Mouse (Mus musculus): ENCODE results near the gene Trpv4. TPM values are rescaled to one million over a fixed set of nuclear protein-coding genes. Genes with fewer than 3 reads are reported as not detected.
A peak's percentile ranks its signal among the peaks of the same experiment; 100 is the strongest.

Gene Trpv4
- total RNA-seq, 2 experiments from 2014 or later = 2.4 to 8.0 TPM

DNA sequence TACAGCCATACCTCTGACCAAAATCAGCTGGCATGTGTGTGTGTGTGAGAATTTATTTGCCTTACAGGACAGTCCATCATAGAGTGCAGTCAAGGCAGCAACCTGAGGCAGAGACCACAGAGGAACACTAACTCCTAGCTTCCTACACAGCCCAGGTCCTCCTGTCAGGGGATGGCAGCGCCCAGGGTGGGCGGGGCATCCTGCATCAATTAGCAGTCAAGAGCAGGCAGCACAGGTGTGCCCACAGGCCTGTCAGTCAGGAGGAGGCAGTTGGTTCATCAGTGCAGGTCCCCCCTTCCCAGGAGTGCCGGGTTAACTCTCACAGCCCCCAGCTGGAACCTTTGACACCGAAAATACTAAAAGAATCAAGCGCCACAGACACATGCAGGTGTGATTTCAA, 10.8 kb upstream of the Trpv4 start:
- no peak for DNase-seq (ENCODE audit: low spot score in 2 of 2)

DNA sequence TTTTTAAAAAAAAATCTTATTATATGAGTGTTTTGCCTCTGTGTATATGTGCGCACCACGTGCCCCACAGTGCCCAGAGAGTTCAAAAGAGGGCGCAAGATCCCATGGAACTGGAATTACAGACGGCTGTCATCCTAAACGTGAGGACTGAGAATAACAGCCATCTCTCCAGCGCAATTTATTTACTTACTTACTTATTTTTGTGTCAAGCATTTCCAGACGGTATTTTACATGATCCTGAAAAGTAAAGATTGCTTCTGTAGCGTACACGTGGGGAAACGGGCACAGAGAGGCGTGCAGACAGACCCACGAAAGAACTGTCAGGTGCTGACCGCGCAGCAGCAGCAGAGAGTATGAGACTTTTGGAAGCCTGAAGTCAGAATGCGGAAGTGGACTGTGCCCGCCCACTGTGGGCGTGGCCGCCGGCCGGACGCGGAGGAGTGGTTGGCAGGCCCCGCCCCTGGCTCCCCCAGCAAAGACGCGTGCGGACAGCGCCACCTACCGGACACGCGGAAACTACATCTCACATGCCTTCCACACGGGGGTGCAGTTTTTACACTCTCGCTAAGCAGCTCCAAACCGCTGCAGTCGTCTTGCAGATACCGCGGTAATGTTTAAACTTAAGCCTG, 9.1 kb upstream of the Trpv4 start:
- DNase-seq (ENCODE audit: low spot score in 2 of 2) = peak; percentile 99 to 100

DNA sequence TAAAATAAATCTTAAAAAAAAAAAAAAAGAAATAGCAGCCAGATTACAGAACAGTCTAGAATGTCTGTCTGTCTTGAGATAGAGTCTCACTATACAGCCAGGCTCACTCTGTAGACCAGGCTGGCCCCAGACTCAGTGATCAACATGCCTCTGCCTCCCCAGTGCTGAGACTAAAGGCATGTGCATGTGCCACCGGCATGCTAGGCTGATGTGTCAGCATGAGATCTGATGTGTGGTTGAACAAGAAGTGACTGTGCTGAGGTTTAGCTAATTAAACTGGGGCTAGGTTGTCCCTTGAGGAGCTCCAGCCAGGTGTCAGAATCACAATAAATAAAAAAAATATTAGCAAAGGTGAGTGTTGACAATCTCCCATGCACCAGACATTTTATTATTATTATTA, 8.4 kb upstream of the Trpv4 start:
- no peak for DNase-seq (ENCODE audit: low spot score in 2 of 2)

DNA sequence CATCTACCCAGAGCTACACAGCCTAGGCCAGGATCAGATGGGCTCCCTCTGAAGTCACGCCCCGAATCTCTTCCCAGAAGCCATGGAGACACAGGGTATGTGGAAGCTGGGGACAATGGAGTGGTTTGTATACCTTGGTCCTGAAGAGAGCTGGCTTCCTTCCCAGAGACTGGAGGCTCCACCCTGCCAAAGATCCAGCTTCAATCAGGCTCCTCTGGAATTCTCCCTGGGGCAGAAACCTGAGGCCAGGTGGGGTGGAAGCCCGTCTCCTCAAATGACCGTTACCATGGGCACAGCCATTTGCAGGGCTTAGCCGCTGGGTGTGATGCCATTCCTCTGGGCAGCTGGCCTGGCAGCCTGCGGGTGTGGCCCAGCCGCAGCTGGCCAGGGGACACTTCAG, 6.5 kb upstream of the Trpv4 start:
- DNase-seq (ENCODE audit: low spot score in 2 of 2) = no peak

DNA sequence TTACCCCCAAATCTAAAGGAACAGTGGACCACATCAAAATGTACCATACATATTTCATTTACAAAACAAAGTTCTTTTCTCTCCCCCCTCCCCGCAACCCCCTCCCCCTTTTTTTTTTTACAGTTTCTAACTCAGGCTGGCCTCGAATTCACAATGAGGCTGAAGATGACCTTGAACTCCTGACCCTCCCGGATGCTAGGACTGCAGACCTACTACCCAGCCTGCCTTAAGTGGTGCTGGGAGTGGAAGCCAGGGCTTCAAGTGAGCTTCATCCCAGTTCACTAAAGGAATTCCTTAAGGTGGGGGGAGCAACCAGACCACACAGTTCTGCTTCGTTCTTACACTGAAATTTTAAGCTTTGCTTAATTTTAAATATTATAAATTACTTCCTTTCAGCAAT, 5.9 kb upstream of the Trpv4 start:
- no peak for DNase-seq (ENCODE audit: low spot score in 2 of 2)

DNA sequence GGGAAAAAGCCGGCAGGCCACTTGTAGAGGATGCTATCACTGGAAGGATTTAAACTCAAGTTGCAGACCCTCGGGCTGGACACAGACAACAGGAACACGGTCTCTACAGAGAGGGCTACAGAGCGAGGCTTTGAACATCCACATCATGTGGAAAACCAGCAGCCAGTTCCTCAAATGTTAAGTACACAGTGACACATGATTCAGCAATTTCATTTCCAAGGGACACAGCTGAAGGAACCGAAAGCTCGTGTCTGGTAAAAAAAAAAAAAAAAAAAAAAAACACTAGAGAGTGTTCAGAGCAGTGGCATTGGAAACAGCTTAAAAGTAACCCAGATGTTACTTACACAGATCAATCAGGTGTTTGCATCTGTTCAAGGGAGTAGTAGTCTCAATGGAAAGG, 2.8 kb upstream of the Trpv4 start:
- no peak for DNase-seq (ENCODE audit: low spot score in 2 of 2)

DNA sequence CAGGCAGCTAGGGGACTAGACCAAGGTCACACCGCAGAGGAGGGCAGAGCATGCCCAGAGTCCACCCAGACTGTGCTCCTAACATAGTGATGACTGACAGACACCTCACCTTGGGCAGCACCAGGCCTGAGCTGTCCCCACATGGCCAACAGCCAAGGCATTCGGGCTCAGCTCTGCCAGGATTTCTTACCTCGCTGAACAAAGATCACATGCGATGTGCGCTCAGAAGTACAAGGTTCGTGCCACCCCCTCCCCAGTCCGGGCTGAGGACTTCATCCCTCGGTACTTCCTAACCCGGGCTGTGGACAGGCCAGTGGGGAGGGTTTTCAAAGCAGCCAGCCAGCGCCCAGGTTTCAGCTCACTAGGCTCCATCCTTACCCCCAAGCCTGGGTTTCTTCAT, 795 bp downstream of the Trpv4 start:
- DNase-seq (ENCODE audit: low spot score in 2 of 2) = no peak

DNA sequence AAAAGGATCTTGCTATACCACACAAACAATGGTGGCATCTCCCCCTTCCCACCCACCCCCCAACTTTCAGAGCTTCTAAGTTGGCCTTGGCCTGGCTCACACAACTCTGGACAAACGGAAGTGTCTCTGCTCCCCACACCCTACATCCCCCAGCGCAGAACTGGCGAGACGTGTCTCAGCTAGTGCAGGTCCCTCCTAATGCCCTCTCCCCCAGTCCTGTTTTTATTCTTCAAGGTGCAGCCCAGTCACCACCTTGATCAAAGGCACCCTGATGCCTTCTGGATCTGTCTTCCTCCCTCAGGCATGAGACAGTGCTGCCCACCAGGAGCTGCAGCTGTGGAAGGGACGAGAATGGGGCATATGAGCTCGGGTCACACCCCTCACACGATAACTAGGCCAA, 1.9 kb downstream of the Trpv4 start:
- no peak for DNase-seq (ENCODE audit: low spot score in 2 of 2)

DNA sequence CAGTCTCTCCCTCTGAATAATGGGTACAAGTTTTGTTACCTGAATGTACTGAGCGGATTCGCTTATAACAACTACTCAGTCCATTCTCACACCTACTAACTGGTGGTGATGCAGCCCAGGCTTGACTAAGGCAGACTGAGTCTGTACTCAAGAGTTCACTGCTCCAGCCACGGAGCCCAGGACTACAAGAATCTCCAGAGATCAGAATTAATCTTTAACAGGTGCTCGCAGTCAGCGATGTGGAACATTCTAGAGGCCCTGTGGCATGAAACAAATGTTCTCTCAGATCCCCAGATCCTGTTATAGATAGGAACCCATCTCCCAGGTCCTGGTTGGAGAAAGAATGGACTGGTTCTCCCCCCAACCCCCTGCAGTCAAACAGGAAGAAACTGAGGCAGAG, 2.5 kb downstream of the Trpv4 start:
- DNase-seq (ENCODE audit: low spot score in 2 of 2) = no peak

DNA sequence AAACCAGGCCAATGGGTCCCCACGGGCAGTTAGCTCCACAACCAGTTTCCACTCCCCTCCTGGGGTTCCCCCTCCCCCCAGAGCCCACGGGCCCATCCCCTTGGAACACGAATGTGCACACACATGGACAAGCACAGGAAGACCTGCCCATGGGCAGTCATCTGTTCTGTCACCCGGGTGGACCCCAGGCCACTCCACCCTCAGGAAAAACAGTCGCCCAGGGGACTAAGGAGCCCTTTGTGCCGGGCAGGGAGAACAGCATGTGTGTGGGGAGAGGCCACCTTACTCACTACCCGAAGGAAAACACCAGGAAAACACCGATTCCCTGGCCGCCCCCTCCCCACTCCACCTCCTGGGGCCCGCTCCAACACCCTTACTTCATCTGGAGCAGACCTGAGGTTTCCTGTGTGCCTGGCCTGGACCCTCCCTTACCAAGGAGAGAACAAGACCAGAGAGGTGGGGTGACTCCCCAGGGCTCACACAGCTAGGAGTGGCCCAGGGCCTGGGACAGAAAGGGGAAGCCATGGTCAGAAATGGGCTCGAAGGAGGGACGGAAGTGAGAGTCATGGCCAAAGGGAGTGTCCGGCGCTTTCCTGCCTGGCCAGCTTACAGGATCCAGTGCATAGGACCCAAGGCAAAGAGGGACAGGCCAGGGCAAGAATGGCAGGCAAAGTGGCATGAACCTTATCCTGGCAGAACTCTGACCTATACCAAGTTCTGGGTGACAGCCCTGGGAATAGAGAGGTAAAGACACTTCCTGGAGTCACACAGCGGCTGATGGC, 4.4 kb downstream of the Trpv4 start:
- DNase-seq (ENCODE audit: low spot score in 2 of 2) = no peak

DNA sequence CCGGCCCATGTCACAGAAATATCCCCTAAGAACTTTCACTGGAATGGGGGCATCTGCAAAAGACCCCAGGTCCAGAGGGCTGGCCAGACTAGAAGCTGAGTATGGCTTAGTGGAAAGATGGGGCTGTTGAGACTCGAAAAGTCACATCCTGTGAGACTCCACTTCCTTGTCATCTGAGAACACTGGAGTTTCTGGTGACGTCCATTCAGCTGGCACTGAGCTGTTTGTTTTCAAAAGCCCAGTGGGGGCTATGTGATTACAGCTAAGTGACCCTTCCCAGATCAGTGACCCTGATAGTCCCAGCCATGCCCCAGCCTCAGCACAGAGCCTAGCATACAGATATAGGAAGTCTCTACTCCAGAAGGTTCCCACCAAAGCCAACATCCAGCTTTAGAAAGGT, 6.8 kb downstream of the Trpv4 start:
- DNase-seq (ENCODE audit: low spot score in 2 of 2) = no peak

DNA sequence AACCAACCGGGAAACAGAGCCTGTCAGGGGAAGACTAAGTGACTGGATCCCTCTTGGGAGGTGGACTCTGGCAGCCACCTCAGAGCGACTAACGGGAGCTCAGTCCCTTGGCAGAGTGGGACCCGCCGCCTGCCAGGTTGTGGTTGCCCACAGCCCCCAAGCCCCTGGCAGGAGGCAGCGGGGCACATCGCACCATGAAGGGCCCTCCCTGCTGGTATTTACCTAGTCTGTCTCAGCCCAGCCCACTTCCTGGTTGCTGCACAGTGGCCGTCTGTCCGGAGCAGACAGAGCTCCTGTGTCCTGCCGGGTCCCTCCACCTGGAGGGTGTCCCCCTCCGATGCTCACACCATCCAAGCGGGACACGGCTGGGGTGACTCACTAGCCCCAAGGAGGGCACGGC, 7.2 kb downstream of the Trpv4 start:
- DNase-seq (ENCODE audit: low spot score in 2 of 2) = no peak

DNA sequence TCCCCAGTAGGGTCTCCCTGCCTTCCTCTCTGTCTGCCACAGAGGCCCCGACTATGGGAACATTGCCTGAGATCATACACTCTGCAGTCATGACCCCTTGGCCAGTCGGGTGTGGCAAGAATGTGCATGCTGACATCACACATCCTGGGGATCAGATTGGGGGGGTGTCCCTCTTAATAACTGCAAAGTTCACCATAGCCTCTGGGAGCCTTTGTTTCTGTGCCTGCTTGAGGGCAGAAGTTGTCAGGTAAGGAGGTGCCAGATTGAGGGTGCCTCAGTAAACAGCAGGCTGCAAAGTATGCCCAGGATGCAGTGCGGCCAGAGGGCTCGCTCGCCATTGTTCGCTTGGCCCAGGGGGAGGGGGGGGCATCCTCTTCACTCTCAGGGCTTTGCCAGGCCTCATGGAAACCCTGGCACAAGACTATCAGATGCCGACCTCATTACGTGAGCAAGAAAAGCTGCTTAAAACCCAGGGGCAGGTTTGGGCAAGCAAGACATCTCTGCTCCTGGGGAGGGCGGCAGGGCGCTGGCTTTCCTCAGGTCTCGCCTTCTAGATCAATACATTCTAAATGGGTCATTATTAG, 9.4 kb downstream of the Trpv4 start:
- no peak for DNase-seq (ENCODE audit: low spot score in 2 of 2)

DNA sequence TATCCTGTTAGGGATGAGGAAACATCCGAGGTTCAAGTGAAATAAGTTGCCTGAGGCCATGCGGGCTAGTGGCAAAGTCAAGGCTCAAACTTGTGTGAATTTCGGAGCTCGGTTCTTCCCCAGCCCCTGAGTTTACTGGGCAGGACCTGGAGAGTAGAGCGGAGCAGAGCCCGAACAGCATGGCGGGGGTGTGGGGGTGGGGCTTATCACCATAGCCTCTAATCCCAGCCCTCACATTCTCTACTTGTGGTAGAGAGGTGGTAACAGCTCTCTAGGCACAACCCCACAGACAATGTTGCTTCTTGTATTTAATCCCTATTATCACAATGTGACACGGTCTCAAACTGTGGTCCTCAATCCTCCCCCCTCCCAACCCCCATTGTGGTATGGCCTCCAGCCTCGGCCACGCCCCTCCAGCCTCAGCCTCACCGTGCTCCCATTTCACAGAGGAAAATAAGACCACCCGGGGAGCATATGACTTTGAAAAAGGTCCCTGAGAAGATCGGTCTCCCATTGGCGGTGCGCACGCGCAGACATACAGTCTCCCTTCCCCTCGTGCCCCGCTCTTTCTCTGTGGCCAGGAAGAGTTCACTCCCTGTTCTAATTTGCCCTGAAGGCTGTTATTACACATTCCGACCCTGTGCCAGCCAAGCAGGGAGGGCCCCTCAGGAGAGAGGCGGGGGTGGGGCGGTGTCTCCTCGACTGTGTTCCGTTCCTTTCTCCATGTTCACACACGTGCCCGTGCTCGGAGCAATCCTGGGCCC, 10.8 kb downstream of the Trpv4 start:
- no peak for DNase-seq (ENCODE audit: low spot score in 2 of 2)

DNA sequence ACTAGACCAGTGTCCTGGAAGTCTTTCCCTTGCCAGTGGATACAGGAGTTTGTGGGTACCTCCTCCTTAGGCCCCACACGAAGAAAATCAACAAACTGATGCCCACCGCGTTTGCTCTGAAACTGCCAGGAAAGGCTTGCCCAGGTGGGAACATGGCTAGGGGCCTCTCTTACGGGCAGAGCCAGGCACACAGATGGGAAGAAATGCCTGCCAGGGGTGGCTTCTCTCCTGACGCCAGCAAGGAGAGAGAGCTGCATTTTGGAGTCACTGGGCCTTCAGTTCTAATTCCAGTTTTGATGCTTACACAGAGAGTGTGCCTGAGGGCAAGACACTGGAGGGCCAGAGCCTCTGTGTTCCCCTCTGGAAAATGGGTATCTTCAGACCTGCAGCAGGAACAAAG, 12.3 kb downstream of the Trpv4 start:
- DNase-seq (ENCODE audit: low spot score in 2 of 2) = no peak

DNA sequence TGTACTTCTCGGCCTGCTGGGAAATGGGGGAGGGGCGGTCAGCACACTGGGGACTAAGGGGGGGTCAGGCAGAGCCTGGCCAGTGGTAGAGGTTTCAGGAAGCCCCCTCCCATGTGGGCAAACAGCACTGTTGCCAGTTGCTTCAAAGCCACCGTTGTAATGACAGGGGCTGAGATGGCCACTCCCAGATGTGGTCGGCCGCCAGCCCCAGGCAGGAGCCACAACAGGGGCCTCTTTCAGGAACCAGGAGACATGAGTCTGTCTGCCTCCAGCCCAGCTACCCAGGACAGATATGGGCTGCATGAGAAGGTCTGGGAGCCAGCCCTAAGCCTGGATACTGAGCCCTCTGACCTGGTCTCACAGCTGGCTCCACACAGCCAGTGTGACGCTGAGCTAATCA, 13.3 kb downstream of the Trpv4 start:
- no peak for DNase-seq (ENCODE audit: low spot score in 2 of 2)

DNA sequence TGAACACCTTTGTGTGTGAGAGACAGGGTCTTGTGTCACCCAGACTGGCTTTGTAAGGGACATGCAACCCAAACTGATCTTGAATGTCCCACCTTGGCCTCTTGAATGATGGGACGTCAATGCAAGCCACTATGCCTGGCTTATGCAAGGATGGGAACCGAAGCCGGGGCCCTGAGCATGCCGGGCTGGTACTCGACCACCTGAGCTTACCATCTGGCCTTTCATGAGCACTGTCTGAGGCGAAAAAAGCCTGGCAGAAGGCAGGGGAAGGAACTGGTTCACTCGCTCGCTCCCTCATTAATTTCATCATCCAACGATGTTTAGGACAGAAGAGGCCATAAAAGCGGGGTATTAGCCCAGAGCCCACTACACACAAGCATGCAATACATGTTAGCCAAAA, 17.4 kb downstream of the Trpv4 start:
- DNase-seq (ENCODE audit: low spot score in 2 of 2) = no peak

DNA sequence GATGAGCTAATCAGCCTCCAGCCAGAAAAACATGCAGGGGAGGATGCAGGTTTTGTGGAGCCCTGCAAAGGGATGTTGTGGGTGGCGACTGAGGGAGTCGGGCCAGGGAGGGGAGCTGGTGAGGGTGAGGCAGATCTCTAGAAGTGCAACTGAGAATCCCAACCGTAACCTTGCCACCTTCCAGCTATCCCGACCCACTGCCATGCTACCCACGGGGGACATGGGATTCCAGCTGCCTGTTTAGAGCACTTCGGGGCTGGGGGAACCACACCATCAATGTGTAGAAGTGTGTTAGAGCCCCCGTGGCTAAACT, 18.6 kb downstream of the Trpv4 start:
- DNase-seq (ENCODE audit: low spot score in 2 of 2) = no peak

DNA sequence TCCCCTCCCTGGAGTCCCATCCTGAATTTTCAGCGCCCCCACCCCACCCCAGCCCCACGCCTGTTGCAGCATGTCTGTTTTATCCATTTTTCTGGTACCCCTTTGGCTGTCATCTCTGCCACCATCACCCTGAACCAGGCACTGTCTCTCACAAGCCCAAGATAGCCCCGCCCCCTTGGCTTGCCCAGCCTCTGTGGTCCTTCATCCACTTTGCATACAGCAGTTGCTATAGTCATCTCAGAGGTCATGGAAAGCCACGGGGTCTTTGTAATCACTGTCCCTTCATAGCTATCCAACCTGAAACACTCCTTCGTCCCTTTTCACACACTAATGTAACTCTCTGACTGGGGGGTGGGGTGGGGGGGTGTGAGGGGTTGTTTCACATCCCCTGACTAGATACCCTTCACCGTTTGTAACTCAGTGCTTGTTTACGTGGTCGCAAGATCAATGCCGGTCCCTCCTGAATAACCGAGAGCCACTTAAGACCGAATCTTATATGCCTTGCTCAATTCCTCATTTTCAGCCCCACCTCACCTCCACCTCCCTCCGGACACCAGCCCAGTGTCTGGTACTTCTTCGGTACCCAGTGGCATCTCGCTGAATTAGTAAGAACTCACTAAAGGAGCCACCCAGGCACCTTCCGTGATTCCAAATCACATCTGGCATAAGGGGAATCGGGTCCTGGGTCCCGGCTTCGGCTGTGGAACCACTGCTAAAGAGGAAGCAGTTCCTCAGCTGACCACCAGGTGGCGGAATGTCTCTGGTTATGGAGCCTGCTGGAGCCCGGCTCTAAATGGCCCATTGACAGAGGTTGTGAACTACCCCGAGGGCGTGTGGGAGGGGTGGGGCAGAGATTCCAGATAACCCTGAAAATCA, 19.2 kb downstream of the Trpv4 start:
- DNase-seq (ENCODE audit: low spot score in 2 of 2) = peak; percentile 73 to 77

DNA sequence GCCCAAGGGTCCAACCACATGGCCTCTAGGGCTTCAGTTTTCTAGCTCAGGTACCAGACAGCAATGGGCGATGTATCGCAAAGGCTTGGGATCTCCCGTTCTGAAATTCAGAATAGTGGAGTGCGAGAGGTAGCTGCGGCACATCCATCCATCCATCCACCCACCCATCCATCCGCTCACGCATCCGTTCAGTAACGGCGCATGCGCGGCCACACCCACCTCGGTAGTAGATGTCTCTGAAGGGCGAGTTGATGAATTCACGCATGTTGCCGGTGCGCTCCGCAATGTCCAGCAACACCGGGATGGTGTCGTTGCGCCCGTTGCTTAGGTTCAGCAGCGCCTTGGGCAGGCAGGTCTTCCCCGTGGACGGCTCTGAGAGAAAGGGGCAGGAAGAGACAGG, 22.1 kb downstream of the Trpv4 start:
- no peak for DNase-seq (ENCODE audit: low spot score in 2 of 2)

DNA sequence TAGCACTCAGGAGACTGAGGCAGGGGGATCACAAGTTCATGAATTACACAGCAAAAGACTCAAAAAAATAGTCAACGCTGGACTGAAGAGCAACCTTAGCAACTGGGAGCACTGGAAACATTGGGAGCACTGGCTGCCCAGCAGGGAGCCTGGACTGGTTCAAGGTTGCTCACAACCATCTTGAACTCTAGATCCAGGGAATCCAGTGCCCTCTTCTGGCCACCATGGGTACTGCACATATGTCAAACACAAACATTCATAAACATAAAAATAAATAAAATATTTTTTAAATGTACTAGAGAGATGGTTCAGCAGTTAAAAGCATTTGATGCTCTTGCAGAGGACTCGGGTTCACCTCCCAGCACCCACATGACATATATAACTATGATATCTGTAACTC, 26.9 kb downstream of the Trpv4 start:
- no peak for DNase-seq (ENCODE audit: low spot score in 2 of 2)

All from adrenal gland, postnatal 4 days (tissue).